In the genomic region with DNA sequence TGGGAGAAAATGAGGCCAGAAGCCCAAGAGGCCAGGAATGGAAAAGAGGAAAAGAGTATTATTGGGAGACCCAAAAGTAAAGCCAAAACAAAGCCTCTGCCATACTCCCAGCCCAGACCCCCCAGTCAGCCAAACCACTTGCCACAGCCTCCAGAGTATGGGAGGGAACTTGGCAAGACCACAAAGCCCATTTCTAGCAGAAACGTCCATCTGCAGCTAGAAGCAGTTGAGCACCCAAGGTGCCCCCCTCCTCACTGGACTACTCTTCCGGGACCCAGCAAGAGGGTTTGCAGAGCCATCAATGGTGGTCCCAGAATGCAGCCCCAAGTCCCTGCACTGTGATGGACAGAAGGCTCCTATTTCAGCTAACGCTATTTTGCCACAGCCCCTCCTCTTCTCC, we compare ENCODE assay signal across 14 mouse cellular contexts. TPM values are rescaled to one million over a fixed set of nuclear protein-coding genes. Genes with fewer than 3 reads are reported as not detected.
DNase-seq lines count a peak whose midpoint lies in the region; ATAC-seq and TF ChIP-seq lines count a peak whose summit lies in the region.
"Had no signal": no experiment of that assay in that cellular context is flagged by ENCODE, and none has a peak within 500 bp of the region (broad histone marks: within the 10 kb centered on the region; RNA-seq: fewer than 3 reads in every experiment).

No protein-coding gene starts in this region.

- peaks cover 24% of the 10 kb centered on the region for H3K36me3 ChIP-seq in limb, embryonic 14.5 days (ENCODE audit: control insufficient read depth, insufficient read depth, low read length)
- peaks cover 72% of the 10 kb centered on the region for H3K36me3 ChIP-seq in limb, embryonic 10.5 days
- H3K36me3 ChIP-seq in forebrain, embryonic 16.5 days (ENCODE audit: control insufficient read depth, insufficient read depth): no peaks in the 10 kb centered on the region
- peaks cover 66% of the 10 kb centered on the region for H3K36me3 ChIP-seq in midbrain, embryonic 10.5 days
- H3K36me3 ChIP-seq in neural tube, embryonic 15.5 days: no peaks in the 10 kb centered on the region

- H3K27ac ChIP-seq in limb, embryonic 14.5 days (replicated peaks; ENCODE audit: low read depth, low read length): no peak overlapping the region
- no peak overlapping the region for H3K27ac ChIP-seq in limb, embryonic 10.5 days
- no peak overlapping the region for H3K27ac ChIP-seq in forebrain, embryonic 16.5 days (ENCODE audit: low read length)
- H3K27ac ChIP-seq in midbrain, embryonic 10.5 days (replicated peaks): 0 out of 2 replicates have a peak overlapping the region, but pooled peaks have one; percentile 14
- no peak overlapping the region for H3K27ac ChIP-seq in neural tube, embryonic 15.5 days (replicated peaks)
- H3K27ac ChIP-seq: liver, embryonic 14.5 days had no signal

- ATAC-seq in limb, embryonic 14.5 days (ENCODE audit: low FRiP score, low read depth): no peak
- ATAC-seq in forebrain, embryonic 16.5 days: no peak
- ATAC-seq in neural tube, embryonic 15.5 days (ENCODE audit: low FRiP score): no peak
- ATAC-seq: intestine, postnatal 0 days had no signal

- DNase-seq in limb, embryonic 14.5 days (ENCODE audit: low spot score): no peak
- no peak for DNase-seq in limb, embryonic 10.5 days (ENCODE audit: low spot score)
- DNase-seq in midbrain, embryonic 10.5 days (ENCODE audit: low spot score): no peak
- DNase-seq in adrenal gland, postnatal 25 days: no peak
- DNase-seq in gastrocnemius, postnatal 25 days: no peak
- DNase-seq: adrenal gland, adult 2 months; heart, postnatal 10 days; kidney, postnatal 36 days; retina, postnatal 1 day had no signal

- H3K4me1 ChIP-seq in limb, embryonic 14.5 days (ENCODE audit: control insufficient read depth, insufficient read depth, low read length): peaks cover 36% of the 10 kb centered on the region
- peaks cover 53% of the 10 kb centered on the region for H3K4me1 ChIP-seq in limb, embryonic 10.5 days
- H3K4me1 ChIP-seq in forebrain, embryonic 16.5 days (replicated peaks; ENCODE audit: control insufficient read depth, insufficient read depth, low read length): peaks cover 76% of the 10 kb centered on the region
- H3K4me1 ChIP-seq in midbrain, embryonic 10.5 days: peaks cover 99% of the 10 kb centered on the region
- peaks cover 82% of the 10 kb centered on the region for H3K4me1 ChIP-seq in neural tube, embryonic 15.5 days

- H3K4me3 ChIP-seq in limb, embryonic 14.5 days (replicated peaks; ENCODE audit: low read length): no peak overlapping the region
- H3K4me3 ChIP-seq in limb, embryonic 10.5 days: no peak overlapping the region
- 0 out of 2 replicates have a peak overlapping the region, but pooled peaks have one; percentile 0 for H3K4me3 ChIP-seq in forebrain, embryonic 16.5 days (replicated peaks; ENCODE audit: low read length)
- H3K4me3 ChIP-seq in midbrain, embryonic 10.5 days: peak overlapping the region; percentile 27; the same call in 1 of the 2 replicates
- no peak overlapping the region for H3K4me3 ChIP-seq in neural tube, embryonic 15.5 days (replicated peaks)

- no peaks in the 10 kb centered on the region for H3K9me3 ChIP-seq in limb, embryonic 14.5 days (ENCODE audit: control insufficient read depth, low read length)
- no peaks in the 10 kb centered on the region for H3K9me3 ChIP-seq in limb, embryonic 10.5 days (replicated peaks)
- H3K9me3 ChIP-seq in forebrain, embryonic 16.5 days (ENCODE audit: control insufficient read depth, low read length): no peaks in the 10 kb centered on the region
- H3K9me3 ChIP-seq in midbrain, embryonic 10.5 days (replicated peaks): no peaks in the 10 kb centered on the region
- no peaks in the 10 kb centered on the region for H3K9me3 ChIP-seq in neural tube, embryonic 15.5 days (replicated peaks)

- no peaks in the 10 kb centered on the region for H3K27me3 ChIP-seq in limb, embryonic 14.5 days (ENCODE audit: control insufficient read depth, insufficient read depth, low read length)
- H3K27me3 ChIP-seq in limb, embryonic 10.5 days (ENCODE audit: low read depth, poor library complexity, severe bottlenecking): no peaks in the 10 kb centered on the region
- H3K27me3 ChIP-seq in forebrain, embryonic 16.5 days (replicated peaks; ENCODE audit: control insufficient read depth, insufficient read depth, low read length): no peaks in the 10 kb centered on the region
- H3K27me3 ChIP-seq in midbrain, embryonic 10.5 days (ENCODE audit: low read depth, poor library complexity, severe bottlenecking): no peaks in the 10 kb centered on the region
- no peaks in the 10 kb centered on the region for H3K27me3 ChIP-seq in neural tube, embryonic 15.5 days (replicated peaks)
- H3K27me3 ChIP-seq: CH12.LX had no signal

- H3K9ac ChIP-seq in limb, embryonic 14.5 days (ENCODE audit: low read depth, low read length, severe bottlenecking): no peak overlapping the region
- H3K9ac ChIP-seq in forebrain, embryonic 16.5 days (replicated peaks; ENCODE audit: low read depth, low read length): no peak overlapping the region
- H3K9ac ChIP-seq in neural tube, embryonic 15.5 days (replicated peaks): no peak overlapping the region; the same call in 1 of the 2 replicates
- H3K9ac ChIP-seq: liver, embryonic 14.5 days had no signal

- TF ChIP-seq POLR2A in limb, embryonic 14.5 days (IDR thresholded peaks at IDR 0.05; ENCODE audit: borderline replicate concordance, extremely low read depth, insufficient read depth, insufficient read length): no peak

- 46% methylated on average over 3 of the region's 3 CpGs for WGBS in limb, embryonic 14.5 days
- WGBS in limb, embryonic 10.5 days: 69% methylated on average over 3 of the region's 3 CpGs
- WGBS in forebrain, embryonic 16.5 days: 15% methylated on average over 3 of the region's 3 CpGs
- whole genome bisulfite sequencing in midbrain, embryonic 10.5 days: 54% methylated on average over 3 of the region's 3 CpGs
- WGBS in neural tube, embryonic 15.5 days: 35% methylated on average over 3 of the region's 3 CpGs

- H3K4me2 ChIP-seq in limb, embryonic 14.5 days (replicated peaks; ENCODE audit: low read depth, low read length, severe bottlenecking): 0 out of 2 replicates have a peak overlapping the region, but pooled peaks have one; percentile 9
- H3K4me2 ChIP-seq in forebrain, embryonic 16.5 days (ENCODE audit: low read length): peak overlapping the region; percentile 73
- peak overlapping the region; percentile 70 for H3K4me2 ChIP-seq in neural tube, embryonic 15.5 days

RNA-seq across cellular contexts. Expression of gene Tet3, which starts 21.1 kb away (rescaled TPM):
- 21.1 and 24.9 TPM in 2 replicates for polyA plus RNA-seq in limb, embryonic 14.5 days (2012; rRNA removed)
- 44.3 and 49.0 TPM in 2 replicates for polyA plus RNA-seq in limb, embryonic 14.5 days (2014; fragmentation: Nextera tagmentation; extraction: Ambion mirVana)
- polyA plus RNA-seq in limb, embryonic 10.5 days (2016; fragmentation: Nextera tagmentation; extraction: Ambion mirVana): 40.1 and 42.7 TPM in 2 replicates
- polyA plus RNA-seq in forebrain, embryonic 16.5 days (2015; fragmentation: Nextera tagmentation; extraction: Ambion mirVana): 60.9 and 64.3 TPM in 2 replicates
- 45.1 and 51.0 TPM in 2 replicates for polyA plus RNA-seq in midbrain, embryonic 10.5 days (2016; fragmentation: Nextera tagmentation; extraction: Ambion mirVana)
- polyA plus RNA-seq in neural tube, embryonic 15.5 days (2015; fragmentation: Nextera tagmentation; extraction: Ambion mirVana): 57.9 and 58.9 TPM in 2 replicates
- total RNA-seq in adrenal gland, postnatal 25 days (2021): 38.5 and 52.6 TPM in 2 replicates
- total RNA-seq in gastrocnemius, postnatal 25 days (2021): 10 to 100 TPM; 22.2 to 29.7 TPM

Comparison
In these comparisons a context has a peak if more than half of its experiments do, and no peak if none do; other contexts are left out.
1. H3K4me2 ChIP-seq: peak in every context shown above with its lines; median percentile 73 in forebrain, embryonic 16.5 days; 70 in neural tube, embryonic 15.5 days; 9 in limb, embryonic 14.5 days.
2. H3K4me3 ChIP-seq: peak in forebrain, embryonic 16.5 days (single experiment) and midbrain, embryonic 10.5 days (single experiment); none in limb, embryonic 14.5 days (single experiment), limb, embryonic 10.5 days (single experiment) and neural tube, embryonic 15.5 days (single experiment).